ENCODE assay signal across 15 mouse cellular contexts in the genomic region with DNA sequence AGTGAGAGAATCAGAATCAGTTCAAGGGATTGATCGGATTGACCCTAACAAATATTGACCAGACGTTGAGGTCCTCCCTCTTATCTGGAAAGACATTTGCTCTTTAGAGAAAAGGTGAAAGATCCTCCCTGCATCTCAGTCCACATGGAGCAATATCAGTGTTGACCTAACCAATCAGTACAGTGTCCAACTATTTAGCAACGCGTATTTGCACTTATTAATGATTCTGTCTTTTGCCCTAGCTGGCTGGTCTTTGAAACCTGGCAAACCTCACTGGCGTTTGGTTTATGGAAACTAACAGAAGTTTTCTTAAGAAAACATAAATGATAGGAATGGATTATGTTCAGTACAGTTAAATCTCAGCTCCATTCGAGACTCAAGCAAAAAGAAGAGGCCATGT. TPM values are rescaled to one million over a fixed set of nuclear protein-coding genes. Genes with fewer than 3 reads are reported as not detected.
"Had no signal": no experiment of that assay in that cellular context is flagged by ENCODE, and none has a peak within 500 bp of the region (broad histone marks: within the 10 kb centered on the region; RNA-seq: fewer than 3 reads in every experiment).

No protein-coding gene starts in this region.

- H3K9ac ChIP-seq: limb, embryonic 15.5 days; midbrain, embryonic 12.5 days had no signal

- ATAC-seq: intestine, embryonic 16.5 days had no signal

- H3K4me3 ChIP-seq: limb, embryonic 15.5 days; midbrain, embryonic 12.5 days had no signal

- DNase-seq: layer of hippocampus, adult 9-11 months; layer of hippocampus, postnatal 36 days; right cerebral cortex, adult 18-20 months; right cerebral cortex, postnatal 25 days; thymus, postnatal 4 days had no signal

- H3K4me2 ChIP-seq: limb, embryonic 15.5 days; midbrain, embryonic 12.5 days had no signal

- H3K36me3 ChIP-seq: limb, embryonic 15.5 days; midbrain, embryonic 12.5 days had no signal

- H3K27ac ChIP-seq: limb, embryonic 15.5 days; midbrain, embryonic 12.5 days had no signal

- H3K9me3 ChIP-seq: limb, embryonic 15.5 days; midbrain, embryonic 12.5 days had no signal

- H3K27me3 ChIP-seq: limb, embryonic 15.5 days; midbrain, embryonic 12.5 days had no signal

- H3K4me1 ChIP-seq: limb, embryonic 15.5 days; midbrain, embryonic 12.5 days had no signal

RNA-seq across cellular contexts. Expression of a gene that starts 4.6 kb away (rescaled TPM):
- total RNA-seq: layer of hippocampus, adult 18-20 months; layer of hippocampus, postnatal 36 days; left cerebral cortex, adult 8-10 months; left cerebral cortex, postnatal 25 days; megakaryocyte-erythroid progenitor cell, adult 5-6 weeks; midbrain, postnatal 0 days had no signal
- polyA plus RNA-seq: limb, embryonic 11.5 days; limb, embryonic 15.5 days; midbrain, embryonic 12.5 days; midbrain, postnatal 0 days; neural tube, embryonic 14.5 days had no signal

RNA-seq across cellular contexts. Expression of a gene that starts 36.4 kb away (rescaled TPM):
- total RNA-seq: left cerebral cortex, postnatal 25 days; megakaryocyte-erythroid progenitor cell, adult 5-6 weeks had no signal
- polyA plus RNA-seq: limb, embryonic 11.5 days had no signal

RNA-seq across cellular contexts. Expression of a gene that starts 45.5 kb away (rescaled TPM):
- total RNA-seq: layer of hippocampus, adult 18-20 months; layer of hippocampus, postnatal 36 days; left cerebral cortex, postnatal 25 days; megakaryocyte-erythroid progenitor cell, adult 5-6 weeks; midbrain, postnatal 0 days had no signal
- polyA plus RNA-seq: limb, embryonic 11.5 days; limb, embryonic 15.5 days; midbrain, embryonic 12.5 days; midbrain, postnatal 0 days; neural tube, embryonic 14.5 days had no signal
